Mouse (Mus musculus) hindbrain, embryonic 16.5 days (tissue): ENCODE results near the gene Olfr1260. TPM values are rescaled to one million over a fixed set of nuclear protein-coding genes. Genes with fewer than 3 reads are reported as not detected.

ENCODE experiments used
- polyA plus RNA-seq: library from polyadenylated mRNA; unstranded; fragments of >200 nt; fragmentation: Nextera tagmentation; extraction: Ambion mirVana; gene quantifications from 2 replicates; pipeline ENCODE4 v1.2.1, GENCODE M21; 2015

The Olfr1260 gene
- polyA plus RNA-seq, 1 experiment from 2014 or later = not detected

Other genes with a start within 250 kb of the Olfr1260 start
- gene Olfr1252, start 249.3 kb upstream of the Olfr1260 start, polyA plus RNA-seq = not detected in 2 replicates
- gene Olfr1253, start 217.2 kb upstream of the Olfr1260 start, polyA plus RNA-seq = not detected in 2 replicates
- not detected in 2 replicates for gene Olfr1254, start 180.7 kb upstream of the Olfr1260 start, polyA plus RNA-seq
- gene Olfr1255, start 162.3 kb upstream of the Olfr1260 start, polyA plus RNA-seq = not detected in 2 replicates
- not detected in 2 replicates for gene Olfr1256, start 132.8 kb upstream of the Olfr1260 start, polyA plus RNA-seq
- 0.13 and 0.29 TPM in 2 replicates for gene Olfr48, start 126.1 kb upstream of the Olfr1260 start, polyA plus RNA-seq
- not detected in 2 replicates for gene Olfr1257, start 95.9 kb upstream of the Olfr1260 start, polyA plus RNA-seq
- gene Olfr1258, start 47.0 kb upstream of the Olfr1260 start, polyA plus RNA-seq = not detected in 2 replicates
- not detected in 2 replicates for gene Olfr1259, start 25.7 kb upstream of the Olfr1260 start, polyA plus RNA-seq
- not detected in 2 replicates for gene Olfr1261, start 16.9 kb downstream of the Olfr1260 start, polyA plus RNA-seq
- gene Olfr1262, start 25.8 kb downstream of the Olfr1260 start, polyA plus RNA-seq = not detected in 2 replicates
- gene Olfr1263, start 37.8 kb downstream of the Olfr1260 start, polyA plus RNA-seq = not detected in 2 replicates
- not detected in 2 replicates for gene Olfr1264, start 51.2 kb downstream of the Olfr1260 start, polyA plus RNA-seq
- gene Olfr1265, start 61.0 kb downstream of the Olfr1260 start, polyA plus RNA-seq = not detected in 2 replicates
- gene Olfr140, start 89.3 kb downstream of the Olfr1260 start, polyA plus RNA-seq = not detected in 2 replicates
- not detected in 2 replicates for gene Olfr1269, start 147.1 kb downstream of the Olfr1260 start, polyA plus RNA-seq
- not detected in 2 replicates for gene Olfr32, start 168.0 kb downstream of the Olfr1260 start, polyA plus RNA-seq
- gene Olfr1270, start 178.8 kb downstream of the Olfr1260 start, polyA plus RNA-seq = not detected in 2 replicates